ENCODE assay signal across 13 mouse cellular contexts in genomic region chr11:6001981-6002649, GRCm38 (mm10). TPM values are rescaled to one million over a fixed set of nuclear protein-coding genes. Genes with fewer than 3 reads are reported as not detected.
A peak's percentile ranks its signal among the peaks of the same experiment; 100 is the strongest.
DNase-seq lines count a peak whose midpoint lies in the region; ATAC-seq and TF ChIP-seq lines count a peak whose summit lies in the region.
"Had no signal": no experiment of that assay in that cellular context is flagged by ENCODE, and none has a peak within 500 bp of the region (broad histone marks: within the 10 kb centered on the region; RNA-seq: fewer than 3 reads in every experiment).

No protein-coding gene starts in this region.

- H3K9me3 ChIP-seq in midbrain, embryonic 10.5 days (replicated peaks) = no peaks in the 10 kb centered on the region
- no peaks in the 10 kb centered on the region for H3K9me3 ChIP-seq in midbrain, embryonic 11.5 days (ENCODE audit: control insufficient read depth, low read length)
- H3K9me3 ChIP-seq in heart, postnatal 0 days (replicated peaks; ENCODE audit: control insufficient read depth, low read length) = no peaks in the 10 kb centered on the region
- H3K9me3 ChIP-seq: embryonic facial prominence, embryonic 10.5 days; lung, embryonic 15.5 days had no signal

- no peak overlapping the region for H3K4me2 ChIP-seq in midbrain, embryonic 11.5 days
- H3K4me2 ChIP-seq in heart, postnatal 0 days (ENCODE audit: low read depth, low read length) = no peak overlapping the region
- H3K4me2 ChIP-seq: lung, embryonic 15.5 days had no signal

- DNase-seq in frontal cortex, postnatal 10 days (ENCODE audit: low spot score in 2 of 2) = no peak
- DNase-seq in midbrain, embryonic 10.5 days (ENCODE audit: low spot score) = no peak
- no peak for DNase-seq in midbrain, embryonic 11.5 days (ENCODE audit: low spot score, missing footprints)
- DNase-seq in heart, postnatal 0 days (ENCODE audit: low spot score) = no peak
- no peak for DNase-seq in ovary, postnatal 36 days (ENCODE audit: low spot score)
- no peak for DNase-seq in thymus, postnatal 36 days
- DNase-seq: gastrocnemius, postnatal 25 days had no signal

- no peak overlapping the region for H3K9ac ChIP-seq in midbrain, embryonic 11.5 days (ENCODE audit: low read length)
- H3K9ac ChIP-seq in heart, postnatal 0 days (replicated peaks; ENCODE audit: low read depth, low read length) = no peak overlapping the region
- H3K9ac ChIP-seq: lung, embryonic 15.5 days had no signal

- TF ChIP-seq CTCF in heart, postnatal 0 days (IDR thresholded peaks at IDR 0.05; ENCODE audit: low read depth) = no peak

- H3K27ac ChIP-seq in midbrain, embryonic 10.5 days (replicated peaks) = peak overlapping the region; percentile 83; the same call in 1 of the 2 replicates
- H3K27ac ChIP-seq in midbrain, embryonic 11.5 days (ENCODE audit: low read depth, low read length) = no peak overlapping the region
- H3K27ac ChIP-seq in heart, postnatal 0 days (ENCODE audit: low read depth) = peak overlapping the region; percentile 92
- H3K27ac ChIP-seq: lung, embryonic 15.5 days had no signal

- WGBS in midbrain, embryonic 10.5 days = 85% methylated on average over 9 of the region's 9 CpGs
- WGBS in midbrain, embryonic 11.5 days = 77% methylated on average over 9 of the region's 9 CpGs
- 54% methylated on average over 9 of the region's 9 CpGs for WGBS in heart, postnatal 0 days

- peaks cover 22% of the 10 kb centered on the region for H3K4me1 ChIP-seq in midbrain, embryonic 10.5 days
- peaks cover 11% of the 10 kb centered on the region for H3K4me1 ChIP-seq in midbrain, embryonic 11.5 days (ENCODE audit: control insufficient read depth, insufficient read depth, low read length)
- peaks cover 42% of the 10 kb centered on the region for H3K4me1 ChIP-seq in heart, postnatal 0 days (ENCODE audit: control insufficient read depth, insufficient read depth)

- peak; percentile 69 for ATAC-seq in frontal cortex, adult (ENCODE audit: low TSS enrichment)
- ATAC-seq in midbrain, embryonic 11.5 days (ENCODE audit: low FRiP score) = no peak
- no peak for ATAC-seq in heart, postnatal 0 days (ENCODE audit: insufficient read depth, low read depth)
- ATAC-seq in inflammation-experienced regulatory T-cells, adult 6 months = no peak
- ATAC-seq: activated CD4-positive, CD25-positive, alpha-beta regulatory T cell, adult 4 months; CD4-positive, CD25-positive, alpha-beta regulatory T cell, adult 4 months had no signal

- peaks cover 27% of the 10 kb centered on the region for H3K27me3 ChIP-seq in midbrain, embryonic 10.5 days (ENCODE audit: low read depth, poor library complexity, severe bottlenecking)
- peaks cover 4% of the 10 kb centered on the region; the same call in 1 of the 2 replicates for H3K27me3 ChIP-seq in midbrain, embryonic 11.5 days (ENCODE audit: control insufficient read depth, insufficient read depth, low read length)
- H3K27me3 ChIP-seq in heart, postnatal 0 days (ENCODE audit: control insufficient read depth, insufficient read depth, low read length) = no peaks in the 10 kb centered on the region

- no peak overlapping the region for H3K4me3 ChIP-seq in midbrain, embryonic 10.5 days
- no peak overlapping the region for H3K4me3 ChIP-seq in midbrain, embryonic 11.5 days (ENCODE audit: low read depth, low read length)
- H3K4me3 ChIP-seq in heart, postnatal 0 days (ENCODE audit: low read depth, low read length) = no peak overlapping the region
- H3K4me3 ChIP-seq: embryonic facial prominence, embryonic 10.5 days; lung, embryonic 15.5 days had no signal

- no peaks in the 10 kb centered on the region for H3K36me3 ChIP-seq in midbrain, embryonic 10.5 days
- H3K36me3 ChIP-seq in midbrain, embryonic 11.5 days (ENCODE audit: control insufficient read depth, insufficient read depth, low read length) = no peaks in the 10 kb centered on the region
- no peaks in the 10 kb centered on the region for H3K36me3 ChIP-seq in heart, postnatal 0 days (replicated peaks; ENCODE audit: control insufficient read depth, insufficient read depth, low read length)
- H3K36me3 ChIP-seq: embryonic facial prominence, embryonic 10.5 days; lung, embryonic 15.5 days had no signal

- TF ChIP-seq EP300 in heart, postnatal 0 days (IDR thresholded peaks at IDR 0.05; ENCODE audit: low read depth) = no peak

RNA-seq across cellular contexts. Expression of gene Ykt6, which starts 46.6 kb away (rescaled TPM):
- polyA plus RNA-seq in midbrain, embryonic 10.5 days (2016; fragmentation: Nextera tagmentation; extraction: Ambion mirVana) = 54.5 and 60.4 TPM in 2 replicates
- 27.2 and 29.4 TPM in 2 replicates for polyA plus RNA-seq in midbrain, embryonic 11.5 days (2014; fragmentation: Nextera tagmentation; extraction: Ambion mirVana)
- total RNA-seq in heart, postnatal 0 days (2014; rRNA removed; ENCODE audit: low replicate concordance) = 55.8 and 83.9 TPM in 2 replicates
- polyA plus RNA-seq in heart, postnatal 0 days (2015; fragmentation: Nextera tagmentation; extraction: Ambion mirVana) = 35.2 and 37.4 TPM in 2 replicates
- polyA plus RNA-seq in inflammation-experienced regulatory T-cells, adult 6 months (2017; shearing (Covaris generic)) = 10 to 100 TPM; 26.3 to 31.4 (median 27.1) TPM

RNA-seq across cellular contexts. Expression of gene Gck, which starts 52.2 kb away (rescaled TPM):
- 2.5 and 2.9 TPM in 2 replicates for polyA plus RNA-seq in midbrain, embryonic 10.5 days (2016; fragmentation: Nextera tagmentation; extraction: Ambion mirVana)
- 1.5 and 1.8 TPM in 2 replicates for polyA plus RNA-seq in midbrain, embryonic 11.5 days (2014; fragmentation: Nextera tagmentation; extraction: Ambion mirVana)
- not detected in 2 replicates for total RNA-seq in heart, postnatal 0 days (2014; rRNA removed; ENCODE audit: low replicate concordance)
- polyA plus RNA-seq in heart, postnatal 0 days (2015; fragmentation: Nextera tagmentation; extraction: Ambion mirVana) = 0.71 and 0.78 TPM in 2 replicates
- polyA plus RNA-seq in inflammation-experienced regulatory T-cells, adult 6 months (2017; shearing (Covaris generic)) = not detected
- polyA plus RNA-seq: activated CD4-positive, CD25-positive, alpha-beta regulatory T cell, adult 4 months; CD4-positive, CD25-positive, alpha-beta regulatory T cell, adult 4 months had no signal
